Mouse (Mus musculus) mouse embryonic stem cell (cell line): ENCODE results near the gene H2-M10.2.
"Not testable (repeated sequence)": the region's sequence is repeated elsewhere in the genome, so short reads cannot be mapped to it uniquely, and the experiment has no call there.

Experiments
- in situ Hi-C, 2 experiments: fragments of 300-500 bp; cut with MboI; formaldehyde crosslinking; loops; 1 replicate in 1 of 2; 3 replicates in 1 of 2; pipeline ENCODE4 v1.14.3; 2019 to 2020; ENCODE audit warnings: low sequenced_read_pairs in 2 of 2, low pct_unique_long_range_greater_than_20kb in 1 of 2, mixed read lengths in 1 of 2; ENCODE audit not compliant: unreplicated experiment in 1 of 2

Gene H2-M10.2

DNA sequence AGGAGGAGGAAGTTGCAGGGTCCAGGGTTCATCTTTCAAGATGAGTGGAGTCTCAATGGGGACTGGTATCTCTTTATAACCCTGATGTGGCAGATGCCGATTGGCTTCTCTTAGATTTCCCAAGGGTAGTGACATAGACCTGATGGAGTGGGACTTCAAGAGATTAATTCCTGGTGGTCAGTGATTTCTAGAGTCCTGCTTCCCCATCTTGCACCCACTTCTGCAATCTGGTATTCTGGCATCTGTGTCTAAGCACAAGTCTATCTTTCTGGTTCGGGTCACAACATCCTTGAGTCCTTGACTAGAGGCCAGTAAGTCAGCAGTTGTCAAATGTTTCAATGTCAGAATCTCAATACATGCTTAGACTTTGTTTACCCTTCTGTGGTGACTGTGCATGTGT lies at the start of gene H2-M10.2:
Gene H2-M10.2 (minus strand): TSS at position 101 of the 400 bp plus-strand sequence.
- in situ Hi-C loops, result no loop called here

DNA sequence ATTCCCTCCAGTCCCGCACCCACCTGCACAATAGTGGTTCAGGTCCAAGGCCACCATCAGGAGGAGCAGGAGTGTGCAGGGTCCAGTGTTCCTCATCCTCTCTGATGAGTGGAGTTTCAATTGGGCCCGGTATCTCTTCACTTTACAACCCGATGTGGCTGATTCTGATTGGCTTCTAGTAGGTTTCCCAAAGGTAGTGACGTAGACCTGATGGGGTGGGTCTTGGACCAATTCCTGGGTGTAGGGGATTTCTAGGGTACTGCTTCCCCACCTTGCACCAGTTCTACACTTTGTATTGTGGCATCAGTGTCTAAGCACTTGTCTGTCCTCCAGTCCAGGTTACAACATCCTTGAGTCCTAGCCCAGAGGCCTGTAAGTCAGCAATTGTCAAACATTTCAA lies 39.8 kb upstream of the H2-M10.2 start, which contains the start of gene H2-M10.1:
Gene H2-M10.1 (minus strand): TSS at position 101 of the 400 bp plus-strand sequence.
- in situ Hi-C loops, result no loop called here

DNA sequence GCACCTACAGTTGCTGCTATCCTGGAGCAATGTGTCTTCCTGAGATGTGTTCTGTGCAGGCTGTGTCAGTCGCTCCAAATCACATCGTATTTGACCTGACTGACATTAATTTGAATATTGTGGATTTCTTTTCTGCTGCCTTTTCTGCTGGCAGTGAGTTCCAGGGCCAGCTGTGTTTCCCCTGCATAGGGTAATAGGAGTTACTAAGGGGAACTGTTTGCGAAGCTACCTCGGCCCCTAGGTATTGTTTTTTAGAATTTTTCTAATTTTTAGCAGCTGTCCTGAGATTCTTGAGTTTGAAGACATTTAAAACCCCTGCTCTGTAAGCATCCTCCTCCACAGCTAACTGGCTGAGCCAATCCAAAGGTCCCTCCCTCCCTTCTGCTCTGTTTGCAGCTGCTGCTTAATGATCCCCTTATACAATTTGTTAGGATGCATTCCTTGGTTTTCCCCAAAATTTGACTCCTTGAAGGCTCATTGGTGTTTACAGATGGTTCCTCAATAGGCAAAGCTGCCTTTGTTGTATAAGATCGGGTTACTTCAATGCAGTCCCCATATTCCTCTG lies 29.5 kb upstream of the H2-M10.2 start:
- in situ Hi-C loops, result no loop called here

DNA sequence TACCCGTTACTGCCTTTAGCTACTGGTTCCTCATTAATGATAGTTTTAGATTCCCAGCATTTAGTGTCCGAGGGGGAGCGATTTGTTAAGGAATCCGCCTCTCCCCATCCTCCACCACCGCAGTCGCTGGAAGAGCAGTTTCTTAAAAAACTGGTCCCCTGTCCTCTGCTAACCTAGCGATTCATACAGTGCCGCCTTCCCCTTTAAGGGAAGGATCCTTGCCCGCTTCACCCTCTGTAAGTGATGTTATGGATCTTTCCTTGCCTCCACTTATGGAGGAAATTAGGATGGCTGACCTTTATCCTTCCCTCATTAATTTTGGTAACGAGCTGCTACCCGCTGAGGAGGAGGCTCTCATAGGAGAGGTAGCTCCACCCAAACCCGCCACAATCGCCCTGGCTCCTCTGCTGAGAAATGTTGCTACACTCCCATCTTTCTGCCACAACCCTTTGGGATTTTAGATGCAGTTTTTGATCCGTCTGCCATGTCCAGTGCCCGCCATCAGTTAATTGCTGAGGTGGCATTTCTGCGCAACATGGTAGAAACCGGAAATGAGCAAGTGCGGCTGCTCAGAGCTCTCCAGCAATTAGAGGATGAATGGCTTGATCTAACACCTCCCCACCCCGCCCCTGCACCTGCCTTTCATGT lies 28.9 kb upstream of the H2-M10.2 start:
- in situ Hi-C loops, result no loop called here

DNA sequence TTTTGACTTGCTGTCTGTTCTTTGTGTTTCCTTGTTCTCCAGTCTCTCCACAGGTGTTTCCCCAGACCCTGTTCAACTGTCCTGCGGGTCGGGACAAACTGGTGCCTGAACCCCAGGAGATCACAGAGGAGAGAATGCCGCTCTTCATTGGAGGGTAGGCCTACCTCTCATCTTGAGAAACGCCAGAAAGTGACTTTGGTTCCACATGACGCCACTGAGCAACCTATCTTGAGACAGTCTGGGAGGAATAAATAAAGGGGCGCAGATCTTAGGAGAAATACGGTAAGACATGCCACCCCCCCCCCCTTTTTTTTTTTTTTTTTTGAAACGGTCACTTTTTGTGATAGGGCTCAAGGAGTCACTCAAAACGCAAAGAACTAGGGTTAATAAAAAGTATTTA lies 28.2 kb upstream of the H2-M10.2 start:
- in situ Hi-C loops, result no loop called here

DNA sequence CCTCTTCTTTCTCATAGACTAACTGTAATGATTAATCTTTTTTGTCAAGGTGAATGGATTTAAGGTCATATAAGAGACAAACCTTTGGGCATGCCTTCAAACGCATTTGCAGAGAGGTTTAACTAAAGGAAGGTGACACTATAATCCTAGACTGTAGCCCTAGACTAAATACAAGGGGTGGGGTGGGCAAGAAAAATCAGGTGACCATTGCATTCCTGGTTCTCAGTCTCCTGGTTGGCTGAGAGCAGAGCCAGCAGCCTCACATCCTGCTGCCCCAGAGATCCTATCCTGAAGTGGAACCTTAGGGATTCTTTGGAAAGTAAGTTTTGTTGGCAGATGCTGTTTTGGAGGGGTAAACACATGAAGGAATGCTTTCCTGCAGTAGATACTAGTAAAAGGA lies 23.0 kb upstream of the H2-M10.2 start:
- in situ Hi-C loops, result no loop called here

DNA sequence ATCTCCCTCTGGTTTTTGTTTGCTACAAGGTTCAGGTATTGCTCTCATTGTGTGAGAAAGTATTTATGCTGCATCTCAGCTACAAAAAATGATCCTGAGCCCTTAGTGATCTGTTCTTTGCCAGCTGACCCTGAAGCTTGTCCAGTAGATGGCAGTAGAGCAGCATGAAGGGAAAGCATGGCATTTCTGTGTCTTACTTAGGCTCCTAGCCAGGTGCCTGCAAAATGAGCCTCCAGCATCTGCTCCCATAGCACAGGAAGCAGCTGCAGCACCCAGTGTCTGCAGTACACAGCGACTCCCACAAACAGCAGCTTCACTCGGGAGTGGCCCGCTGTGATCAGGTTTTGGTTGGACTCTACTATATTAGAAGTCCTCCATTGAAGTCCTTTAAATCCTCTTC lies 22.6 kb upstream of the H2-M10.2 start:
- in situ Hi-C loops, result not testable (repeated sequence)

DNA sequence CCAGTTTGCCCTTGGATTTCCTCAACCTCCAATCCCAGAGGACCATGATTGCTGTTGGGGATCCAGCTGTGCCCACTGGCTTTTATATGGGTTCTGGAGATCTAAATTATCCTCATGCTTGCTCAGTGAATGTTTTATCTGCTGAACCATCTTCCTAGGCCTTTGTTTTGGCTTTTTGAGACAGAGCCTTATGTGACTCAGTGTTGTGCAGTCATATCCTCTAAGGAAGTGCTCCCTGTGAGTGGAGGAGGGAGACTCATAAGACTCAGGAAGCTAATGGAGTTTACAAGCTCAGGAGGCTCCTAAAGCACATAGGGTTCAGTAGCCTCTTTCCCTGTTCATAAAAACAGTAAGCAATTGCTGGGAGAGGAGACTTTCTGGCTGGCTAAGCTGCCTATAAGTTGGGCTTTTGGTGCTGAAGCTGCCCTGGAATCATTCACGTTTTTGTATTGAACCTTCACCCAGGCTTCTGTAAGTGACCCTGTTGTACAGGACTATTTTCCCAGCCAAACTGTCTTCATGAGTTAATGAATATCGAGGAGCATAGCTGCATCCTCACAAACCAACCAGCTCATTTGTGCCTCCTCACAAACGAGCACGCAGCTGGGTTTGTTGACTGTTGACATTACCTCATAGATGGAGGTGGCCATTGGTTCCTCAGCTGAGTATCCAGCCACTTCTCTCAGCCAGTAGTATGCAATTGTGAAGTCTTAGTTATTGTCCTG lies 4.6 kb downstream of the H2-M10.2 start:
- in situ Hi-C loops, result no loop called here

DNA sequence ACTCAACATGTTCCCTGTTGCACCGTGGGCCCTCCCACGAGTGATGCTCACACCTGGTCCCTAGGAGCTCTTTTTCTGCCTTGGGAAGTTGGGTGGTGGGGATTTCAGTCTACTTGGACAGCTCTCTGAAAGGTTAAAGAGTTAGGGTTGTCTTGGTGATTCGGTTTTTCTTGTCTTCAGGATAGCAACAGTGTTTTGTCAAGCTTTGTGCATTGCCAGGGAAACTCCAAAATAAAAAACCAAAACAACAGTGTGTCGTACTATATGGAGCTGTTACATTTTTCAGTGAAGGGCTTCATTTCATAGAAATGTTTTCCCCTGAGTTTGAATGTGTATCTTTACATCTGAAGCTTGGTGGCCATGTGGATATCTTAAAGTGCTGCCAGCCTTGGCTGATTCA lies 11.5 kb downstream of the H2-M10.2 start:
- in situ Hi-C loops, result no loop called here

DNA sequence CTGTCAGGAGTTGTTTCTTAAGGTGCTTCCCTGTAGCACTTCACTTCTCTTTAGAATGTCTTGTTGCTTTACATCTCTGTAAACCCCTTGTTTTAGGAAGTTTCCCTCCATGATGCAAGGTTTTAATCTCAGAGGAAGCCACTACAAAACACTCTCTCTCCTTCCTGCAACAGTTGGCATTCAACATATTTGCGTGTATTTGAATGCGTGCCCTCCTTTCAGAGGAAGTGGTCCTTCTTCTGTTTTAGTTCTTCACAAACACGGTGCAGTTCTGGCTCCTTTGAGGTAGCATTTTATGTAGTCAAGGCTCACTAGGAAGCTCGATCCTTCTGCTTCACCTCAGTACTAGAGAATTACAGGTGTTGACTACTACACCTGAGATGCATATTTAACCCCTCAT lies 12.5 kb downstream of the H2-M10.2 start:
- in situ Hi-C loops, result no loop called here

DNA sequence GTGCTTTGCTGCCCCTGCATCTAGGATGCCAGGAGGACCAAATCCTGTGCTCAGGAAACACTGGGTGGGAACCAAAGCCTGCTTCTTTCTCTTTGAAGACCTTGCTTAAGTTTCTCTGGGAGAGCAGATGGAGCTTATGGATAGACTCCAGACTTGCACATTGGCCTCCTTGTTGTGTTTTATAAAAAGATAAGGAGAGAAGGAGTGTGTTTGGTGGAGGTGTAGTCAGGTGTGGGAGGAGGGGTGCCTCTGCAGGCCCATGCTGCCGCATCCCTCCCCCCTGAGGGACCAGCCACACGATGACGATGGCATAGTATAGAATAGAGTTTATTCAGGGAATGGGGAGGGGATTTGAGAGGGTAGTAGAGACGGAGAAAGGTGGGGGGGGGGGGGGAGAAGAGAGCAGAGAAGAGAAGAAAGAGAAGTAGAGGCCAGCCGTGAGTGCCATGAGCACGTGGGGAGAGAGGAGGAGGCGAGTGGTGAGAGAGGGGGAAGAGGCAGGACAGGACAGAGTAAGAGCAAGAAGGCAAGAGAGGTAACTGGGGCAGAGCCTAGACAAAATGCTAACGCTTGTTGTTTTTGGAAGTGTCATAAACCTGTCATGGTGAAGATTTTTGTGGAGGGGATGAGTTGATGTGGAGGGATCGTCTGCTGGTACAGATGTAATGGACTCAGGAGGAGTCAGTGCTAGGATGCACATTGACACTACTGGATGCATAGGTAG lies 13.5 kb downstream of the H2-M10.2 start:
- in situ Hi-C loops, result no loop called here

DNA sequence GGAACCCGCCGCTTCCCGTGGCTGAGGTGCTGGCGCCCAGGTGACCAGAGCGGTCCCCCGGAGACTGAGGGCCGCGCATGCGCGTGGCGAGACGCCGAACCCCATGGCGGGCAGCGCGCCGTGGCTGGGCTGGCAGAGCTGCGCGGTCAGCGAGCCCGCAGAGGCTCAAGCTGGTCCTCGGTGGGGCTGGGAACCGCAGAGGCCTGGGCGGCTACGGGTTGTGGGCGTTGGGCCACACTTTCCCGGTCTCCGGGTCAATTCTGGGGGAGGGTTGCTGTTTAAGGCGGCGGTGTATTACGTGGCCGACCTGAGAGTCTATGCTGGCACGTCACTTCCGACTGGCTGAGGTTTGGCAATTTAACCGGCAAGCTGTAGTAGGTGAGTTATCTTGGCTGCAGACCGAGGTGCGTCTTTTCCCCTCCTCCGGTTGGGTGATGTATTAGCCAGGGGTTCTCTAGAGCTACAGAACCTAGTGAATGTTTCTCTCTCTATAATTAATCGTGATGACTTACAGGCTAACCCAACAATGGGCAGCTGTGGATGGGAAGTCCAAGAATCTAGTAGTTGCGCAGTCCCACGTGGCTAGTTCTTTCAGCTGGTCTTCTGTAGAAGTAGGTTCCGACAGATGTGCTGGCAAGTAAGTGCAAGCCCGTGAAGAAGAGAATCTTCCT lies 14.6 kb downstream of the H2-M10.2 start, which contains the start of gene Trim39:
Gene Trim39 (minus strand): TSS at position 662 of the 671 bp plus-strand sequence.
- in situ Hi-C loops, result no loop called here

DNA sequence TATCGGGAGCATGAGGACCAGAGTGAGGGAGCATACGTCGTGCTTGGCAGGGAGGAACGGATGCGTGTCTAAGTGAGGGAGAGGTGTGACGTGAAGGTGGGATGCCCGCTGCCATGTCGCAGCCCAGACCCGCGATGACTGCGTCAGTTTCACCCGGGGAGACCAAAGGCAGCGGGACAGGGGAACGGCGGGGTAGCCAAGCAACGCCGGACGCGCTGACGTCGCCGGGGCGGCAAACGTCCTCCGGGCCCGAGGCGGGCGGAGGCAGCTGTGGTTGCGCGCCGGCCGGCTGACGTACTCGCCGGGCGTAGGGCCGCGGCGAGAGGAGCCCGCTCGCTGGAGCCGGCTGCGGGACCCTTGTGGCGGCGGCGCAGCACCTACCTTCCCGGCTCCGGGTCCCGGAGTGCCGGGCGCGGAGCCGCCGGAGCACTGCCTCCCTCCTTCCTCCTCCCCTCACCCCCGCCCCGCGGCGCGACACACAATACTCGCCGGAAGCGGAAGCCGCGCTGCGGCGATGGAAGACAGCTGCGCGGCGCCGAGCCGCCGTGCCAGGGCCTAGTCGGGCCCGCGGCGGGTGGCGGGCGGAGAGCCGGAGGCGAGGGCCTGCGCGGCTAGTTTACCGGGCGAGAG lies 15.2 kb downstream of the H2-M10.2 start:
- in situ Hi-C loops, result no loop called here

DNA sequence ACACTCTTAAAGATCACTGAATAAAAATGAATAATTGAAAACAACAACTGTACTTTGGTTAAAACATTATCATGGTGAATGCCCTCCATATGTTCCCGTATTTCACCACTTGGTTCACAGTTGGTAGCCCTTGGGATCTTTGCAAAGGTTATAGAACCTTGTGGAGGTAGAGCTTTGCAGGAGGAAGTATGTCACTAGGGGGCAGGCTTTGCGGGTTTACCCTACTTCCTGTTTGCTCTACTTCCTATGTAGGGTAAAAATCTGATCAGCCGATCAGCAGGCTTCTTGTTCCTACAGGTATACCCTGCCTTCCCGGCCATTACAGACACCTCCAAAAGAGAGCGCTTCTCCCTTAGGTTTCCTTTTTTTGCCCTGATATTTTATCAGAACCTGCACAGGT lies 20.5 kb downstream of the H2-M10.2 start:
- in situ Hi-C loops, result no loop called here

DNA sequence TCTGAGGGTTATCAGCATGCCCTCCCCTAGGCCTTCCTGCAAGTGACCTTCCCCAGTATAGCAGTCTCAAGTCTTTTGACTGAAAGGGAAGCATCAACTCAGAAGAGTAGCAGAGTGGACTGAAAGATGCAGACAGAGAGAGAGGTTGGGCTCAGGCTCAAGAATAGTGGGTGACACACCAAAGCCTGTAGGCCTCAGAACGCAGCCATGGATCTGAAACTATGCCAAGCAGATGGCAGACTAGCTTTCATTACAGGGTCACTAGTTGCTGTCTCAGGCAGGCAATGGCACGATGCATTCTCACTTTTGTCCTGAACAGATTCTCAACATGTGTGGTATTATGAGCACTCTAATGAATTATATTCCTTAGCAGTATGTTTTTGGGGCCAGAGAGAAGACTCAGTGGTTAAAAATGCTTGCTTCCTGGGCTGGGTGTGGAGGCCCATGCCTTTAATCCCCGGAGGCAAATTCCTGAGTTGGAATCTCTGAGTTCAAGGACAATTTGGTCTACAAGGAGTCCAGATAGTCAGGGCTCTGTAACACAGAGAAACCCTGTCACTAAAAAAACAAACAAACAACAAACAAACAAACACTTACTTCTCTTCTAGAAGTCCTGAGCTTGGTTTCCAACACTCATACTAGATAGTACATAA lies 21.9 kb downstream of the H2-M10.2 start:
- in situ Hi-C loops, result no loop called here

DNA sequence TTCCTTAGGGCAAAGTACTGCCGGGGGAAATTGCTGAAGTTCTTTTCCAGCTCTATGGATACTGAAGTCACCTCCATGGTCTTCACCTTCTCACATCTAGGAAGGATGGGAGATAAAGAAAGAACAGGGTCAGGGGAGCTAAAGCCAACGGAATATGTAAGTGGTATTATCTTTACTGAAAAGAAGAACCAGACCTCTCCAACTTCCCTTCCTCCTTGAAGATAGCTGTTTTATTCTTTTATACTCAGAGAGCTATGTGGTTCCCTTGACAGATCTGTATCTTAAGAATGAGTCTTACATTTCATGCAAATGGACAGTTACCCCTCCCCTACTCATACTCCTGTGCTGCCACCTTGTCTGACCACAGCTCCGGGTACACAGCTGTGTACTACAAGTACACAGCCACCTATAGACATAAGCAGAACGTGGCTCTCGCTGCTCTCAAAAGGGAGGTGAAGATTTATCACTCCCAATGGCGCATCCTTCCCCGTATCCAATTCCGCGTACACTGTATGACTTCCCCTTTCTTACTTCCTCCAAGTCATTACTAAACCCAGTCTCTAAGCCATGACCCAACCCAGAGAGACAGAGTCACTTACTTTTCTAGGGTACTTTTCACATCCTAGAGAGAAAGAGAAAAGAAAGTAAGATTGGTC lies 24.7 kb downstream of the H2-M10.2 start:
- in situ Hi-C loops, result no loop called here

DNA sequence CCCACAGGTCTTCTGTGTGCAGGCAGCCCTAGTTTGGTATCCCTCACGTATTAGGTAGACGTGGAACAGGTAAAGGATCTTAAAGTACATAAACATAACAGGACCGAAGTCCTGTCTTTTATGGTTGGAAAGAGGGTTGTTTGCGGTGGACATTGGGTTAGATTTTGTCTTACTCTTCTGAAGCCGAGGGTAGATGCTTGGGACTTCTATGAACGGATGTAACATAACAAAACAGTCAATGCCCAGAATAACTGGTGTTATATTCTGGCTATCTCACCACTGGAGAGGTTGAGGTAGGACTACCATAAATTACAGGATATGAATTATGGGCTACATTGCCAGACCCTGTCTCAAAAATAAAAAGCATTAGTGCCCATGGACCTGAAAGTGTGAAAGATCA lies 28.3 kb downstream of the H2-M10.2 start, which contains the start of gene Rpp21:
Gene Rpp21 (minus strand): TSS at position 101 of the 400 bp plus-strand sequence.
- in situ Hi-C loops, result no loop called here
